Mouse (Mus musculus) hindbrain, embryonic 14.5 days (tissue): ENCODE data around the gene Bud31. TPM values are rescaled to one million over a fixed set of nuclear protein-coding genes. Genes with fewer than 3 reads are reported as not detected.
"Not testable (repeated sequence)": the region's sequence is repeated elsewhere in the genome, so short reads cannot be mapped to it uniquely, and the experiment has no call there.

Experiments
- ATAC-seq: fragments of 200-750 bp; cut with Nextera tagmentation; 2 replicates; pipeline ENCODE4 v1.8.0; 2017; ENCODE audit warnings: moderate number of reproducible peaks, mild to moderate bottlenecking, moderate TSS enrichment, moderate library complexity; ENCODE audit not compliant: low FRiP score
- DNase-seq: peaks from one replicate; pipeline ENCODE4 v3.0.0-alpha.2; 2015; ENCODE audit warnings: low spot score
- H3K27ac ChIP-seq: fragments of 300-500 bp; sonication (generic); 2 replicates; pipeline ENCODE4 v1.5.1; 2014; ENCODE audit warnings: mild to moderate bottlenecking, moderate library complexity
- H3K27me3 ChIP-seq: fragments of 300-500 bp; sonication (generic); 2 replicates; pipeline ENCODE4 v1.6.1; 2014; ENCODE audit warnings: mild to moderate bottlenecking, low read length, mixed read lengths; ENCODE audit not compliant: control insufficient read depth, insufficient read depth
- H3K36me3 ChIP-seq: fragments of 300-500 bp; sonication (generic); replicated peaks from 2 replicates; pipeline ENCODE4 v1.6.1; 2014; ENCODE audit not compliant: control insufficient read depth, insufficient read depth
- H3K4me1 ChIP-seq: fragments of 300-500 bp; sonication (generic); replicated peaks from 2 replicates; pipeline ENCODE4 v1.6.1; 2014; ENCODE audit warnings: antibody characterized with exemption, low read length, mixed read lengths; ENCODE audit not compliant: control insufficient read depth, insufficient read depth
- H3K4me2 ChIP-seq: fragments of 300-500 bp; sonication (generic); replicated peaks from 2 replicates; pipeline ENCODE4 v1.6.1; 2014; ENCODE audit warnings: mild to moderate bottlenecking, moderate library complexity
- H3K4me3 ChIP-seq: fragments of 300-500 bp; sonication (generic); replicated peaks from 2 replicates; pipeline ENCODE4 v1.5.1; 2014; ENCODE audit warnings: mild to moderate bottlenecking, low read length
- H3K9ac ChIP-seq: fragments of 300-500 bp; sonication (generic); 2 replicates; pipeline ENCODE4 v1.6.1; 2014
- H3K9me3 ChIP-seq: fragments of 300-500 bp; sonication (generic); 2 replicates; pipeline ENCODE4 v1.6.1; 2016; ENCODE audit warnings: low read length; ENCODE audit not compliant: control insufficient read depth
- WGBS: fragments of 180-500 bp; shearing (Covaris S2); extraction: QIAGEN DNeasy Blood & Tissue Kit; methylation state at CpG from one replicate; pipeline ENCODE4 v1.1.7; 2014; 5-methylcytosine and 5-hydroxymethylcytosine counted together
- polyA plus RNA-seq: library from polyadenylated mRNA; unstranded; fragments of >200 nt; fragmentation: Nextera tagmentation; extraction: Ambion mirVana; gene quantifications from 2 replicates; pipeline ENCODE4 v1.2.1, GENCODE M21; 2014

The Bud31 gene
- polyA plus RNA-seq: 177 and 188 TPM in 2 replicates

DNA sequence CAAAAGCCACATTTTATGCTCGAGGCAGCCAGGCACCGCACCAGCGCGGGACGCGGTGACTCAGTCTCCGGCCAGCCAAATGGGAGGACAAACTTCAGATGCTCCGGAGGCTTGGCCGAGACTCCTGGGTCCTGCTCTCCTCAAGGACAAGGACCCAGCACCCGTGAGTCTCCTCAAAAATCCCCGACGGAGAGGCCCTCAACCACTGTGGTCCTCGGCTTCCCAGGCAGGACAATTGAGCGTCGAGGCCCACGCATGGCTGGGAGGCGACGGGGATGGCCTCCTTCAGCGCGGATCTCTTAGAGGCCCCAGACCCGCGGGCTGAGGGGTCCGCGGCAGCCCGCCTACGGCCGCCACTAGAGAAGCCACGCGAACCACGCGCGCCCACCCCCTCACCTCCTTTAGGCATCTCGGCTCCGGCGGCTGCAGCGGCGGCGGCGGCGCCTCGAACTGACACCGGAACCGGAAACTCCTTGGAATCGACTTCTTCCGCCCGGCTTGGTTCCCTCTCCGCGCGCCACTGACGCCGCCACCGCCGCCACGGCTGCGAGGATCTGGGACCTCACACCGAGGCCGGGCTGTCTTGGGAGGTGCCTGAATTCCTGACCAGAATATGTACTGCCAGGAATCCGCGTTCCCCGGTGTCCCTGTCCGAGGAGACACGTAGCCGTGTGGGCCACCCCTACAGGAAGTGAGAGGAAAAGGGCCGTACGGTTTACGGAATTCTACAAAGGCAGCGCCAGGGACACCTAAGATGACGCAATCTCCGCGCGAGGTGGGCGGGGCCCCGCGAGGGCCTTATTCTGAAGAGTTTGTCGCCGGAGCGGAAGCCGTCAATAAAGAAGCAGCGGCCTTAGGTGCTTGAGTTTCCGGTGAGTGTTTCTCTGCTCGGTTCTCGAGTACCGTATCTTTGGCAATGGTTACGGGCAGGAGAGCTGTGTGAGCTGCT, at the start of gene Bud31, which contains the start of gene Pdap1:
Gene Bud31, plus strand, starts transcription at position 792 of the 949 bp plus-strand sequence.
Gene Pdap1, minus strand, starts transcription at position 668 of the 949 bp plus-strand sequence.
- peak within 1 kb of the TSS; percentile 80 for H3K4me3 ChIP-seq
- under 1% methylated on average over 84 of the region's 84 CpGs for WGBS
- peaks cover 62% of the 10 kb centered on the region for H3K36me3 ChIP-seq
- no peaks in the 10 kb centered on the region for H3K27me3 ChIP-seq
- peak within 1 kb of the TSS; percentile 83 for H3K4me2 ChIP-seq
- peak within 1 kb of the TSS; percentile 84 for H3K9ac ChIP-seq
- DNase-seq (peak; percentile 96), ATAC-seq (peak; percentile 93)
- H3K9me3 ChIP-seq: no peaks in the 10 kb centered on the region
- H3K4me1 ChIP-seq: peaks cover 28% of the 10 kb centered on the region
- peak within 1 kb of the TSS; percentile 94 for H3K27ac ChIP-seq

DNA sequence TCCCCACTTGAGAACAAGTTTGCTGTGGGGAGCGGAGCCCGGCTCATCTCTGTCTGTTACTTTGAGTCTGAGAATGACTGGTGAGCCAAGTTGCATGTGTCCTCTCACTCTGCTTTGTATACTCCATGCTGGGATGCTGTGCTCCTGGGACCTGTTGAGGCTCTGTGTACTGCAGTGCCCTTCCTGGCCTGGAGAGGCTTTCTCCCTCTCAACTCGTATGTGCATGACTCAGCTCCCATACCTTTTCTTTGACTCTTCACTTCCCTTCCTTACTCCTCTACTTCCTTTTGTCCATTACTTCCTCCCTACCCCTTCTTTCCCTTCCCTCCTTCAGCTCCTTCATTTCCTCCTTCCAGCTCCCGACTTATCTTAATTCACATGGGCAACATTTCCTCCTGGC, 44.0 kb upstream of the Bud31 start:
- H3K9me3 ChIP-seq: no peaks in the 10 kb centered on the region
- no peak overlapping the region for H3K4me3 ChIP-seq
- DNase-seq (no peak), ATAC-seq (no peak)
- H3K36me3 ChIP-seq: peaks cover 98% of the 10 kb centered on the region
- no peak overlapping the region for H3K9ac ChIP-seq
- WGBS: 96% methylated on average over 4 of the region's 4 CpGs
- no peak overlapping the region for H3K4me2 ChIP-seq
- H3K27ac ChIP-seq: no peak overlapping the region
- H3K4me1 ChIP-seq: no peaks in the 10 kb centered on the region
- H3K27me3 ChIP-seq: no peaks in the 10 kb centered on the region

DNA sequence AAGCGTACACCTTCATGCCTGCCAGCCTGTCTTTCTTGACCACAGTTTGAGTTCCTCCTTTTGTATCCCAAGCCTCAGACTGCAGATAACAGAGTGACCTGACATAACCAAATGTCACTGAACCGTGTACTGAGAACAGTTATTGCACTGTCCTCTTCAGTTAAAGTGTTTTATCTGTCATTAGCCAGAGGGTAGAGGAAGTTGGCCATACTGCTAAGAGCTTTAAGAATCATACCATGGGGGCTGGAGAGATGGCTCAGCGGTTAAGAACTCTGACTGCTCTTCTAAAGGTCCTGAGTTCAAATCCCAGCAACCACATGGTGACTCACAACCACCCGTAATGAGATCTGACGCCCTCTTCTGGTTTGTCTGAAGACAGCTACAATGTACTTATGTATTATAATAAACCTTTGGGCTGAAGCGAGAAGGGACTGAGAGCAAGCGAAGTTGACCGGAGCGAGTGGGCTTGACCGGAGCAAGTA, 41.8 kb upstream of the Bud31 start:
- peaks cover 99% of the 10 kb centered on the region for H3K36me3 ChIP-seq
- no peaks in the 10 kb centered on the region for H3K4me1 ChIP-seq
- no peak overlapping the region for H3K27ac ChIP-seq
- DNase-seq (no peak), ATAC-seq (no peak)
- no peak overlapping the region for H3K4me3 ChIP-seq
- no peaks in the 10 kb centered on the region for H3K9me3 ChIP-seq
- no peak overlapping the region for H3K9ac ChIP-seq
- H3K27me3 ChIP-seq: no peaks in the 10 kb centered on the region
- no peak overlapping the region for H3K4me2 ChIP-seq
- WGBS: 96% methylated on average over 10 of the region's 10 CpGs

DNA sequence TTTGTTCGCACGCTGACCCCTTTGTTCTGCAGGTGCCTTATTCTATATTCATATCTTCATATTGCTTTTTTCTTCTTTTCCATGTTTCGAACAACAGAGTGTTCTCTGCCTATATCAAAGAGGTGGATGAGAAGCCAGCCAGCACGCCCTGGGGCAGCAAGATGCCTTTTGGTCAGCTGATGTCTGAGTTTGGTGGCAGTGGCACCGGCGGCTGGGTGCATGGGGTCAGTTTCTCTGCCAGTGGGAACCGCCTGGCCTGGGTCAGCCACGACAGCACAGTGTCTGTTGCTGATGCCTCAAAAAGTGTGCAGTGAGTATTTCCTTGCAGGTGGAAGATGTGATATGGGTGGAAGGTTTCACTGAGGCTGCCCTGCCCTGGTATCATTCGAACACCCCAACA, 39.2 kb upstream of the Bud31 start:
- peaks cover 99% of the 10 kb centered on the region for H3K36me3 ChIP-seq
- H3K9ac ChIP-seq: no peak overlapping the region
- H3K27ac ChIP-seq: no peak overlapping the region
- H3K4me1 ChIP-seq: no peaks in the 10 kb centered on the region
- no peaks in the 10 kb centered on the region for H3K9me3 ChIP-seq
- no peak for ATAC-seq
- H3K4me3 ChIP-seq: no peak overlapping the region
- no peak for DNase-seq
- no peak overlapping the region for H3K4me2 ChIP-seq
- H3K27me3 ChIP-seq: no peaks in the 10 kb centered on the region
- 96% methylated on average over 9 of the region's 9 CpGs for WGBS

DNA sequence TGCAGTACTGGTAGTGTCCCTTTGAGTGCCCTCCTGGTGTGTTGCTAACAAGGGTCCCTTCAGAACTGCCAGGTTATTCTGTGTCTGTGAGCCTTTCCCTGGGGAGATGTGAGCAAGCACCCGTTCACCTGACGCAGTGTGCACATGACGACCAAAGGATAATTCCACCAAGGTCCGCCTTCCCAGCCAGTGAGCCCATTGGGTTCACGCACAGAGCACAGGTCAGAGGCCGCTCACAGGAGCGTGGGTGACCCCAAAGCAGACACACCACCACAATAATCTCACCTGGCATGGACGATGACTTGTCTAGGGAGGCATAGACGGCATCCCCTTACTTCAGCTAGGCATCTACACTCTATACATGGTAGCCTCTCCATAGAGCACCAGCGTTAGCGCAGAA, 38.7 kb upstream of the Bud31 start:
- not testable (repeated sequence) for H3K4me2 ChIP-seq, H3K4me1 ChIP-seq, ATAC-seq, H3K9ac ChIP-seq, DNase-seq, H3K27me3 ChIP-seq, H3K27ac ChIP-seq, H3K9me3 ChIP-seq, H3K4me3 ChIP-seq
- peaks cover 99% of the 10 kb centered on the region for H3K36me3 ChIP-seq
- 97% methylated on average over 11 of the region's 11 CpGs for WGBS

DNA sequence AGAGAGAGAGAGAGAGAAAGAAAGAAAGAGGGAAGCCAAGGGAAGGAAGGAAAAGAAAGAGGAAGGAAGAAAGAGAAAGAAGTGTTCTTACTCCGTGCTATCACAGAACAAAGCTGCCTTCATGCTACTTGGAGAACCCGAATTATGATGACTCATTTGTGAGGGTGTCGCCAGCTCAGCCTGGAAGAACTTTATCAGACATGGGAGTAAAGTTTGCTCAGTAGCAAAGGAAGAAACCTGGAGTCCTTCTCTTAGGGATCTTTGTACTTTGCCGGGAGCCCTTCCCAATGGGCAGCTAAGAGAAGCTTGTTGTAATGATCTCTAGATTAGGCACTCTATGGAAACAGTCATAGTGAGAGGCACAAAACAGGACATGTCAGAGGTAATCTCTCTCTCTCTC, 37.5 kb upstream of the Bud31 start:
- H3K4me3 ChIP-seq: no peak overlapping the region
- no peaks in the 10 kb centered on the region for H3K9me3 ChIP-seq
- H3K27ac ChIP-seq: no peak overlapping the region
- no peaks in the 10 kb centered on the region for H3K4me1 ChIP-seq
- no peak overlapping the region for H3K9ac ChIP-seq
- DNase-seq (no peak), ATAC-seq (no peak)
- 96% methylated on average over 4 of the region's 4 CpGs for WGBS
- H3K36me3 ChIP-seq: peaks cover 99% of the 10 kb centered on the region
- H3K27me3 ChIP-seq: no peaks in the 10 kb centered on the region
- no peak overlapping the region for H3K4me2 ChIP-seq

DNA sequence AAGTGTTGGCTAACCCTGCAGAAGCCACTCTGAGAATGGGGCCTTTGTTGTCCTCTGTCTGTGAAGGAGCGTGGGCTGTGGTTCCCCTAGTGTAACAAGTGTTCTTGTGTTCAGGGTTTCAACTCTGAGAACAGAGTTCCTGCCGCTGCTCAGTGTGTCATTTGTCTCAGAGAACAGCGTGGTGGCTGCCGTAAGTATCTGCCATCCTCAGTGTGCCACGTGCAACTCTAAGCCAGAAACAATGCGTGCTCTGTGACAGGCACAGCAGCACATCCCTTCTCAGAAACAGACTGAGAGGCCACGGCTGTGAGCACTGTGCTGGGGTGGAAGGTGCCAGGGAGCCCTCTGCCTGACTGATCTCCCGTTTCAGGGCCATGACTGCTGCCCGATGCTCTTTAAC, 35.8 kb upstream of the Bud31 start:
- H3K4me3 ChIP-seq: no peak overlapping the region
- no peak overlapping the region for H3K4me2 ChIP-seq
- H3K27me3 ChIP-seq: no peaks in the 10 kb centered on the region
- H3K4me1 ChIP-seq: no peaks in the 10 kb centered on the region
- ATAC-seq (peak; percentile 37; the same call in 1 of the 2 replicates), DNase-seq (no peak)
- peaks cover 98% of the 10 kb centered on the region for H3K36me3 ChIP-seq
- no peaks in the 10 kb centered on the region for H3K9me3 ChIP-seq
- 74% methylated on average over 9 of the region's 9 CpGs for WGBS
- no peak overlapping the region for H3K27ac ChIP-seq
- no peak overlapping the region for H3K9ac ChIP-seq

DNA sequence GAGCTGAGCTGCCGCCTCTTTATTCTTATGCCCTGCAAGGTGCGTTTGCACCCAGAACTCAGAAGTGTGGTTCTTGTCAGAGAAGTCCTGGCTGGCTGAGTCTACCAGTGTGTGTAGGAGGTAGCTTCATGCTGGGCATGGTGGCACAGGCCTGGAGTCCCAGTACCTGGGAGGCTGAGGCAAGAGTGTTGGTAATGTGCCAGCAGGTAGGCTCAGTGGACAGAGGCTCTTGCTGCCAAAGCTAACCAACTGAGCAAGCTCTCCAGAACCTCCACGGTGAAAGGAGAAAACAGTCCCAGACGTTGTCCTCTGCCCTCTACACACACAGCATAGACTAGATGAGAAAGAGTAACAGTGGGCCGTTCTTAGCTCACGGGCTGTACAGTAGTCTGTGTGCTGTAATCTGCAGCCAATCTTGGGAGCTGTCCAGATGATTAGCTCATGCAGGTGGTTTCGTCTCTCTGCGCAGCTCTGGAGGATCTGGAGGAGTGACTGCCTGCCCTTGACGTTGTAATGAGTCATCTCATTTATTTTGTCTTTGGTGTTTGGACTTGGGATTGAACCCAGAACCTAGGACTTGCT, 34.4 kb upstream of the Bud31 start:
- 96% methylated on average over 9 of the region's 9 CpGs for WGBS
- ATAC-seq: no peak
- no peak overlapping the region for H3K4me2 ChIP-seq

DNA sequence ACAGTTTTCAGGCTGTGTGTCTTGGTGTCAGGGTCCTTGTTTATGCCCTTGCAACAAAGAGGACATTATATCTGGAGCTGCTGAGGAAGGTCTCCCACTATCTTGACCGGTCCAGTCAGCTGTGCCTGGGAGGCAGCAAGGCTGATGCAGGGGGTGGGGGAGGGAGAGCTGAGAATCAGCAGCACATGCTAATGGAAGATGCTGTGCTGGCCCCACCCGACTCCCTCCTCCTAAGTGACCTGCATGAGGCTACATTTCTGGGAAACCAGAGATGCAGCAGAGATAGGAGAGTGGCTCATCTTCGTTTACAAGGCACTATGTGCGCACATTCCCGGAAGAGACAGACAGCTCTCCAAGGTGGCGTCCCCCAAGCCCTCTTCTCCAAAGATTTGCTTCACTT, 29.8 kb upstream of the Bud31 start:
- Histone ChIP-seq H3K36me3 (peaks cover 61% of the 10 kb centered on the region), H3K27me3 (peaks cover 20% of the 10 kb centered on the region), H3K4me2 (no peak overlapping the region), H3K9me3 (no peaks in the 10 kb centered on the region), H3K4me1 (no peaks in the 10 kb centered on the region; the same call in 1 of the 2 replicates), H3K4me3 (no peak overlapping the region), H3K9ac (no peak overlapping the region), H3K27ac (no peak overlapping the region)
- DNase-seq: no peak
- ATAC-seq: no peak
- WGBS: 93% methylated on average over 6 of the region's 6 CpGs

More for the DNA sequence above, 34.4 kb upstream of the Bud31 start:
- no peaks in the 10 kb centered on the region for H3K9me3 ChIP-seq
- H3K4me1 ChIP-seq: no peaks in the 10 kb centered on the region
- peaks cover 98% of the 10 kb centered on the region for H3K36me3 ChIP-seq
- H3K27me3 ChIP-seq: no peaks in the 10 kb centered on the region
- H3K4me3 ChIP-seq: no peak overlapping the region
- DNase-seq: no peak
- no peak overlapping the region for H3K27ac ChIP-seq
- H3K9ac ChIP-seq: no peak overlapping the region
